Mouse (Mus musculus) cortical plate, adult 2 months (tissue): ENCODE results near the gene Vmo1. TPM values are rescaled to one million over a fixed set of nuclear protein-coding genes. Genes with fewer than 3 reads are reported as not detected.
A peak's percentile ranks its signal among the peaks of the same experiment; 100 is the strongest.

ENCODE experiments used
- H3K27ac ChIP-seq: fragments of 200-500 bp; 2 replicates; pipeline ENCODE4 v1.5.1; 2012; ENCODE audit warnings: low read length, control low read depth, inconsistent platforms; ENCODE audit not compliant: insufficient read depth
- H3K4me1 ChIP-seq: fragments of 200-500 bp; 2 replicates; pipeline ENCODE4 v1.6.1; 2011; ENCODE audit warnings: low read length; ENCODE audit not compliant: control insufficient read depth, insufficient read depth
- H3K4me3 ChIP-seq: fragments of 200-500 bp; 2 replicates; pipeline ENCODE4 v1.5.1; 2011; ENCODE audit warnings: mild to moderate bottlenecking, low read length, control low read depth; ENCODE audit not compliant: insufficient read depth
- CTCF ChIP-seq: fragments of 200-500 bp; IDR thresholded peaks from 2 replicates; pipeline ENCODE4 v1.5.1; 2011; ENCODE audit warnings: mild to moderate bottlenecking, control low read depth, low read length; ENCODE audit not compliant: insufficient read depth; ENCODE audit errors: extremely low read depth
- POLR2A ChIP-seq: fragments of 200-500 bp; IDR thresholded peaks from 2 replicates; pipeline ENCODE4 v1.6.1; 2011; ENCODE audit warnings: mild to moderate bottlenecking, low read length, control low read depth; ENCODE audit not compliant: insufficient read depth; ENCODE audit errors: extremely low read depth
- polyA plus RNA-seq: library from polyadenylated mRNA; depleted of rRNA; stranded (reverse); fragments of >200 nt; gene quantifications from 2 replicates; pipeline ENCODE4 v1.2.3, GENCODE M21; 2012

Gene Vmo1
- polyA plus RNA-seq, 1 experiment: 0.23 TPM

- 0 out of 2 replicates have a peak overlapping the region, but pooled peaks have one; percentile 9 for H3K4me3 ChIP-seq
- H3K27ac ChIP-seq: no peak overlapping the region
- TF ChIP-seq POLR2A: no peak
- TF ChIP-seq CTCF: no peak
- H3K4me1 ChIP-seq: no peaks in the 10 kb centered on the region
These were observed 5.9 kb upstream of the Vmo1 start for GRCm38 (mm10) chr11:70520178-70520769.

- TF ChIP-seq CTCF (no peak), POLR2A (no peak)
- Histone ChIP-seq H3K27ac (no peak within 1 kb of the TSS), H3K4me1 (no peaks in the 10 kb centered on the region), H3K4me3 (0 out of 2 replicates have a peak within 1 kb of the TSS, but pooled peaks have one; percentile 9)
These were observed 4.5 kb upstream of the Vmo1 start, which contains the start of gene Gltpd2 for GRCm38 (mm10) chr11:70518923-70519322. Gene Gltpd2, plus strand, starts transcription at chr11:70519196.

- no peak overlapping the region for H3K27ac ChIP-seq
- no peaks in the 10 kb centered on the region for H3K4me1 ChIP-seq
- H3K4me3 ChIP-seq: no peak overlapping the region
- TF ChIP-seq POLR2A: no peak
- no peak for TF ChIP-seq CTCF
These were observed 4.0 kb upstream of the Vmo1 start for GRCm38 (mm10) chr11:70518436-70518835.

- no peak overlapping the region for H3K4me3 ChIP-seq
- no peaks in the 10 kb centered on the region for H3K4me1 ChIP-seq
- TF ChIP-seq POLR2A (no peak), CTCF (peak; percentile 53)
- H3K27ac ChIP-seq: no peak overlapping the region
These were observed 1.9 kb upstream of the Vmo1 start for GRCm38 (mm10) chr11:70516352-70516751.

- no peaks in the 10 kb centered on the region for H3K4me1 ChIP-seq
These were observed 896 bp downstream of the Vmo1 start for GRCm38 (mm10) chr11:70513520-70513919.

GRCm38 (mm10) chr11:70512709-70513342, 1.6 kb downstream of the Vmo1 start:
- H3K27ac ChIP-seq: no peak overlapping the region
- H3K4me1 ChIP-seq: no peaks in the 10 kb centered on the region
- H3K4me3 ChIP-seq: no peak overlapping the region
- TF ChIP-seq POLR2A (no peak), CTCF (no peak)

More at GRCm38 (mm10) chr11:70513520-70513919, 896 bp downstream of the Vmo1 start:
- Histone ChIP-seq H3K27ac (no peak overlapping the region), H3K4me3 (no peak overlapping the region)
- no peak for TF ChIP-seq CTCF
- no peak for TF ChIP-seq POLR2A

GRCm38 (mm10) chr11:70511825-70512224, 2.6 kb downstream of the Vmo1 start:
- no peak overlapping the region for H3K4me3 ChIP-seq
- H3K27ac ChIP-seq: no peak overlapping the region
- no peaks in the 10 kb centered on the region for H3K4me1 ChIP-seq
- TF ChIP-seq POLR2A: no peak
- no peak for TF ChIP-seq CTCF

GRCm38 (mm10) chr11:70511242-70511641, 3.2 kb downstream of the Vmo1 start:
- Histone ChIP-seq H3K4me3 (no peak overlapping the region), H3K4me1 (no peaks in the 10 kb centered on the region), H3K27ac (no peak overlapping the region)
- TF ChIP-seq CTCF: no peak

GRCm38 (mm10) chr11:70509753-70510564, 4.5 kb downstream of the Vmo1 start:
- TF ChIP-seq CTCF (peak; percentile 64), POLR2A (no peak)
- Histone ChIP-seq H3K4me1 (no peaks in the 10 kb centered on the region), H3K27ac (no peak overlapping the region), H3K4me3 (no peak overlapping the region)

- no peak overlapping the region for H3K27ac ChIP-seq
- H3K4me3 ChIP-seq: no peak overlapping the region
- no peaks in the 10 kb centered on the region for H3K4me1 ChIP-seq
- TF ChIP-seq POLR2A (no peak), CTCF (no peak)
These were observed 7.4 kb downstream of the Vmo1 start for GRCm38 (mm10) chr11:70506962-70507515.
